Mouse (Mus musculus): ENCODE data around the gene Cdh23.
A peak's percentile ranks its signal among the peaks of the same experiment; 100 is the strongest.

Cdh23 gene

GRCm38 (mm10) chr10:60367904-60368303 is 328.4 kb downstream of the Cdh23 start:
- no peak for DNase-seq (ENCODE audit: low spot score in 2 of 2)

DNA sequence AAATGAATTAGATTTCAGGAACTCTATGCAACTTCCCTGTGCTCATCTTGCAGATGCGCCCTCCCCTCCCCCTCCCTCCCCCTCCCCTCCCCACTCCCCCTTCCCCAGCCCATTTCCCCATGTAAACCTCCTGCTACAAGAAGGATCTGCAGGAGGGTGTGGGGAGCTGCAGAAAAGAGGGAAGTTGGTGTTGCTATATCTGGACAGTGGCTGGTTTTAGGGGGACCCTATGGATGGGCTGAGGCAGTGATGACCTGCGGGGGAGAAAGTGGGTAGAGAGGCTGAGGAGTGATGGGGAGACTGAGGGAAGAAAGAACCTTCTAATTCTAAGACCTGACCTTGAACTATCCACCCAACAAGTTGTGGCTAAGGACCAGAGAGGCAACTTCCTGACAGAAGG is 329.1 kb downstream of the Cdh23 start:
- DNase-seq (ENCODE audit: low spot score in 2 of 2) = no peak

DNA sequence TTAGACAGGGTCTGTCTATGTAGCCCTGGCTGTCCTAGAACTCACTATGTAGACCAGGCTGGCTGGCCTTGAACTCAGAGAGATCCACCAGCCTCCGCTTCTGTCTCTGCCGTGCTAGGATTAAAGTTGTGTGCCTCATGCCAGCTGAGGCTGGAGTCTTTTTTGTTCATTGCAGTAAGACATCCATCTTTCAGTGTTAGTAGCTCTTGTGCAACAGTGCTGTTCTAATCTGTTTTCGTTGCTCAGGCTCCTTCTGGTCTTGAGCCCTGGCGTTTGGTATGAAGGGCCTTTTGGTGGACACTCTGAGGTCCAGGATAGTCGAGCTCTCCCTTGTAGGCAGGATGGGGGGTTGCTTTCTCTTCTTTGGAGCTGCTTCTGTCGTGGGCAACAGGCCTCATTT is 332.9 kb downstream of the Cdh23 start:
- DNase-seq (ENCODE audit: low spot score in 2 of 2) = no peak

GRCm38 (mm10) chr10:60362310-60362628 is 334.0 kb downstream of the Cdh23 start:
- peak in 1 of 2 experiments; percentile 34 for DNase-seq (ENCODE audit: low spot score in 2 of 2)

DNA sequence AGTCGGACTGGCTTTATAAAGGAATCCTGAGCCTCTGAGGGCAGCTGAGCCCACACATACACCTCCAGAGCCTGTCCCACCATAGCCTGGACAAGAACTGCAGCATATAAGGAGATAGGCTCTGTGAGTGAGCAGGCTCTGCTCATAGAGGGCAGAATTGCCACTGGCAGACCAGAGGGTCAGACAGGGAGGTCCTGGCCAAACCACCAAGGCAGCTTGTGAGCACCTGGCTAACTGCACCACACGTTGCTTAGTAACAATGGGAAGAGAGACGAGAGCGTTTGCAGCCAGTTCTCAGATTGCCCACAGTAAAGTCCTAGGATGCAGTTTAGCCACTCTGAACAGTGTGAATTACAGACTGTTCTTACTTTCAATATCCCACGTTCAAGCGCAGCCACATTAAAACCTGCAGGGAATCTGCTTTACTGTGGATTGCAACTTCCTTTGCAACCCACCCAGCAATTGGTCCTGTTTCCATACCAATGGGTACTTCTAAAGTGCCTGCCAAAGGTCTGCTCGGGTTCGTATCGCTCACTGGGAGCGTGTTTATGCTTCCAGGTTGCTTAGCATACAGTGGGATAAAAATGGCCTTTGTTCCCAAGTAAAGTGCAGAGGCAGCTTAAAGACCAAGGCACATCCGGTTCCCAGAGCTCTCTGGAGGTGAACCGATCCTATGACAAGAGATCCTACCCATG is 334.5 kb downstream of the Cdh23 start:
- no peak for DNase-seq (ENCODE audit: low spot score in 2 of 2)

DNA sequence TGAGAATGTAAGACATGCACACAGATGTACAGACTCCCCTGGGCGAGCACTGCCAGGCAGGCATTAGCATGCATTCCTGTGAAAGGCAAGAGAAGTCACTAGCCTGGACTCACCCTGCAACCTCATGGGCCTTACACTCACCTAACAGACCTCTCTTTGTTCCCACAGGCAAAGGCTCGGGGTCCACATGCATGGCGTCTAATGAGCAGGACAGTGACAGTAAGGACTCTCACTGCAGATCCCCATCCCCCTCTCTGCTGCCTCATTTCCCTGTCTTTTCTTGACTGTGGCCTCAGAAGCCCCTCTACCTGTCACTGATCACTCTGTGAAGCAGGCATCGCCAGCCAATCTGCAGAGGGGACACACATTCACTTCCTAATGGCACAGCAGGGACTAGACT is 337.5 kb downstream of the Cdh23 start:
- no peak for DNase-seq (ENCODE audit: low spot score in 2 of 2)

- no peak for DNase-seq (ENCODE audit: low spot score in 2 of 2)
Measured at GRCm38 (mm10) chr10:60357901-60358300, 338.4 kb downstream of the Cdh23 start.

DNA sequence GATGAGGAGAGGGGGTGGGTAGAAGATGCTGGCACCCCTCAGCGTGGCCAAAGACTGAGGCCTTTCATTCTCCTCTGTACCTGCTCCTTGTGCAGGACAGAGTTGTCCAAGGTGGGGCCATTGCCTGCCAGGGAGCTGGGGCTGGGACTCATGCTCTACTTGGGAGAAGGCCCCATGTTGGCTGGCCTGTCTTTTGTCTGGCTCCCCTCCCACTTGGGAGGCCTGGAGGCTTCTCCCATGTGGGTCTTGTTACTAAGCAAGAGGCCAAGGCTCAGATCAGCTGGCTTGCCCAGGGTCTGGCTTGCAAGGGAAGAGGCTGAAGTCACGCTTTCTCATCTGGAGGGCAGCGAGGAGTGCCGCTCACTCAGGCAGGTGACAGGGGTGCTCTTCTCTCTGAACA is 338.8 kb downstream of the Cdh23 start:
- no peak for DNase-seq (ENCODE audit: low spot score in 2 of 2)

- DNase-seq (ENCODE audit: low spot score in 2 of 2) = no peak
Measured at GRCm38 (mm10) chr10:60354881-60355677, 341.2 kb downstream of the Cdh23 start.

- no peak for DNase-seq (ENCODE audit: low spot score in 2 of 2)
Measured at GRCm38 (mm10) chr10:60354003-60354325, 342.3 kb downstream of the Cdh23 start.

DNA sequence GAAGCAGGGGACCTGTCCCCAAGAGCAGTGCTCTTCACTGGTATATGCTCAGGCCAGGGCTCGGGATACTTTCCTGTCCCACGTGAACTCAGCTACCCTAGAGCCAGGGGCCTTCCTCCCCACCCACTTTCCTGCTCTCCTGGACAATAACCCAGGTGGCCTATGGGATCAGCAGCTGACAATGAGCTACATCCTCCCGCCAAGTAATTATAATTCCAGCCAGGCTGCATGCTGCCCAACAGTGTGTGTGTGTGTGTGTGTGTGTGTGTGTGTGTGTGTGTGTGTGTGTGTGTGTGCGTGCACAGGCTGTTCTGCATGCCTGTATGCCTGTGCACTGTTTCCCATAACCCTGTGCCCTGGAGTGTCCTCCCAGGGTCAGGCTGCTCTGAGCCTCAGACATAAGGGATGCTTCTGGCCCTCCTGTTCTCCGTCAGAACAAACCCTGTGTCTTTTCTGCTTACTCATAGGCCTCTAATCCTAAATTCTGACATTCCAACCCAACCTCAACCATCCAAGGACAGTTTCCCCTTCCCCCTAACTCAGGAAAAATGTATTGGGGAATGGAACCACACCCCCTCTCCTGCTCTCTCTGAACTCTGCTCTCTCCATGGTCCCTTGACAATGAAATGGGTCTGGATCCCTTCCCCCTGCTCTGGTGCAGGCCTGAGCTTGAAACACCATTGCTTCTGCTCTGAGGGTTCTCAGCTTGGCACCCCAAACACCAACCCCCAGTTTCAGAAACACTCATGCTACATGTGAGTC is 342.9 kb downstream of the Cdh23 start:
- no peak for DNase-seq (ENCODE audit: low spot score in 2 of 2)

DNA sequence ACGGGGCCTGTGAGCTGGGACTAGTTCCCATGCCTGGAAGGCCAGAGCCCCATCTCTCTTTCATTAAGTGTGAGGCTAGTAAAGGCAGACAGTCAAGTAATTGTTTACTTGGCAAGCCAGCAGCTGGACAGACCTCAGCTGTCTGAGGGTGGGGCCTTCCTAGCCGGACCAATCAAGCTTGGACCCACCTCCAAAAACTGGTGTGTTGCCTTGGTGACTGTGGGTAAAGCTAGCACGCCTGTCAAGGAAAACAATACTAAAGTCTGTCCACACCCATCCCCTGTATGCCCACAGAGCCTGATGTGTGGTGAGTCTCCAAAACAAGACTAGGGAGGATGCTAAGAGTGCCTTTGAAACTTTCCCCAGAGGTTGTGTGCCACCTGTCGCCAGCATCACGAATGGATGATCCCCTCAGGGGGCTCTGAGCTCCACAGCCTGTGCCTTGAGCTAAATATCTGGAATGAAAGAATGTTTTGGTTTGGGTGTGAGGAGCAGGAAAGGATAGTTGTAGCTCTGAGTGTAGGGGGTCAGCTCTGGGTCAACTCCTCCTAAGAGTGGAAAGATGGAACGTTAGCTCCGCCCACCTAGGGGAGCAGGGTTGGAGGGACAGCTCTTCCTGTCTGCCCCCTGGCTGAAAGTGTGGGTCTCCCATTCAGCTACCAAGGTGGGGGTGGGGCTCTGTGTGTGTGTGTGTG is 344.4 kb downstream of the Cdh23 start:
- no peak for DNase-seq (ENCODE audit: low spot score in 2 of 2)

GRCm38 (mm10) chr10:60351248-60351647 is 345.0 kb downstream of the Cdh23 start:
- DNase-seq (ENCODE audit: low spot score in 2 of 2) = no peak

- peak in 1 of 2 experiments; percentile 62 for DNase-seq (ENCODE audit: low spot score in 2 of 2)
Measured at GRCm38 (mm10) chr10:60350805-60351167, 345.5 kb downstream of the Cdh23 start.

DNA sequence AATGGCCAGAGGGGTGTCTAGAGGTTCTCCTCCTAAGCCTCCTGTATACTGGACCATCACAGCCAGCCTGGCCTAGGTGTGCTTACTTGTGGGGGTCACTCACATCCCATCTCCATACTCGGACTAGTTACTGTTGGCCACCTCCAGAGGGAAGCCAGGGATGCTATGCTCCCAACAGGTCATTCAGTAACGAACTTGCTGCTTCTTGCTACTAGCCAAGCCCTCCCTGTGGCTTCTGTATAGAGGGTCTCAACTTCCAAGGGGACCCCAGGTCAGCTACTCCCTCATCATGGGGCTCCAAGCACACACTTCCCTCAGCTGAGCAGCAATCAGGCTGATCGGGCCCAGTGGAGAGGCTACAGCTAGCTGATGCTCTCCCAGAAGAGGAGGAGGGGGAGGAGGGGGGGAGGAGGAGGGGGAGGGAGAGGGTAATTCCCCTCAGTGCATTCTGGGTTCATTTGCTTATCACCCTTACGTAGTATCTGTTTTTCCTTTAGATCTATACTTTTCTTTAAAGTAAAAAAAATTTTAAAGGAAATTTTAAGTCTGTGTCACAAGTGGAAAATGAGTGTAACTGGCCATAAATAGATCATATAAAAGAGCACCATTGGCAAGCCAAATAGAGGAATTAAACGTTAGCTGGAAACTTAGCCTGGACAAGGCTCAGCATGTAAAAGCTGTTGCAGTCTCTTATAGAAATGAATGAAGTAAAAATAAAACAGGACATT is 346.0 kb downstream of the Cdh23 start:
- DNase-seq (ENCODE audit: low spot score in 2 of 2) = no peak

DNA sequence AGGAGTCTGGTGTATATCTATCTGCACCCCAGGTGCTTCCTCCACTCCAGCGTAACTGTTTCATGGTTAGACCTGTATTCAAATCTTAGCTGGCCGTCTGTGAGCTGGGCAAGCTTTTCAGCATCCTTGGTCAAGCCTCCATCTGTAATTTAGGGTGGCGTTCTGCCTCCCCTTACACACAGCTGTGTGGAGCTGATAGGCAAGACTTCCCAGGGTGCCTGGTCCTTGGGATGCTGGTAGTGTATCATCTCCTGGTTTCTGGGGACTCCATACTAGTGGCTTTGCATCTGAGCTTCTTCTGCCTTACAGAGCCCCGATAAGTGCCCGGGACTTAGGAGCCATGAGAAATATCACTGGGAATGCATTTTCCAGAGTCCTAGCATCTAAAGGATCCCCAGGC is 346.6 kb downstream of the Cdh23 start:
- DNase-seq (ENCODE audit: low spot score in 2 of 2) = no peak

- DNase-seq (ENCODE audit: low spot score in 2 of 2) = peak in 1 of 2 experiments; percentile 31
Measured at GRCm38 (mm10) chr10:60349056-60349455, 347.2 kb downstream of the Cdh23 start.

GRCm38 (mm10) chr10:60347768-60348610 is 348.3 kb downstream of the Cdh23 start:
- no peak for DNase-seq (ENCODE audit: low spot score in 2 of 2)

DNA sequence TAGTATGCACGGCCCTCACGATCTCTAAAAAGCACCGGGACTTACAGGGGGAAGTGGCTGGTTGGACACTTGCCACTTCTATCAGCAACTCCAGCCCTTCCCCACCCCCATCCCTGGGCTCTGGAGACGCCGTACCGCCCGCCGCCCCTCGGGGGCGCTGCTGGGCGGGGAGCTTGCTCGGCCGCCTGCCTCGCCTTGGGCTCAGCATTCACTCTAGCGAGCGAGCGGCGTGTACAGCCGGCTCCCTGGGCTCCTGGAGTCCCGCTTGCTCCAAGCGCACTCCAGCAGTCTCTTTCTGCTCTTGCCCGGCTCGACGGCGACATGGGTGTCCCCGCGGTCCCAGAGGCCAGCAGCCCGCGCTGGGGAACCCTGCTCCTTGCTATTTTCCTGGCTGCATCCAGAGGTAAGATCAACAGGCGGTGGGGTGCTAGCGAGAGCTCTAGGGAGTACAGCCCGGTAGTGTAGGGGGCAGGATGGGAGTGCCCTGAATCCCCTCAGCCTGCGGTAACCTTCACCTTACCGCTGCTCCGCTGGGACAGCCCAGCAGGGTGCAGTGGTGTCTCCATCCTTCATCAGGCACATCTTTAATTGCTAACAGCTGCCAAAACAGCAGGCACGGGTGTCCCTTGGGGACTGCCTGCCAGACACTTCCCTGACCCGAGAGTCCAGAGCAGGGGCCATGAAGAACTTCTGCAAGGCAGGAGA is 349.4 kb downstream of the Cdh23 start, which contains the start of gene Vsir:
Vsir (plus strand) TSS at position 151 of the 705 bp plus-strand sequence.
- peak; percentile 28 to 75 for DNase-seq (ENCODE audit: low spot score in 2 of 2)

GRCm38 (mm10) chr10:60346056-60346455 is 350.2 kb downstream of the Cdh23 start:
- DNase-seq (ENCODE audit: low spot score in 2 of 2) = no peak

Measured in left cerebral cortex, adult 9 months (tissue).